Mouse (Mus musculus) subcutaneous adipose tissue, adult 2 months (tissue): Measurements from ENCODE around the gene Adtrp. TPM values are rescaled to one million over a fixed set of nuclear protein-coding genes. Genes with fewer than 3 reads are reported as not detected.

Source experiments
- polyA plus RNA-seq: library from polyadenylated mRNA; depleted of rRNA; stranded (reverse); fragments of >200 nt; gene quantifications from 2 replicates; pipeline ENCODE4 v1.2.3, GENCODE M21; 2012; ENCODE audit warnings: low replicate concordance; rRNA removed

Gene Adtrp
- polyA plus RNA-seq = 14.0 and 24.8 TPM in 2 replicates

GRCm38 (mm10) chr13:41847516-41848126, at the start of gene Adtrp:
TSS of gene Adtrp (minus strand) at chr13:41847684.

Other genes starting within 250 kb of the Adtrp start
- 3.7 and 5.1 TPM in 2 replicates for gene Tmem170b, start 241.8 kb downstream of the Adtrp start, polyA plus RNA-seq
- gene Hivep1, start 204.3 kb upstream of the Adtrp start, polyA plus RNA-seq = 23.6 and 35.4 TPM in 2 replicates